Mouse (Mus musculus): ENCODE measurements at regions not wholly inside any gene's neighbourhood (a gene's known extent, or its start where the extent isn't known, plus 50 kb on each side); places are given as distances from the start of the nearest gene placed in this dataset.

- Histone ChIP-seq H3K4me2 (replicated peaks; ENCODE audit: low read depth) (no peak overlapping the region), H3K4me3 (ENCODE audit: low read depth, low read length) (no peak overlapping the region), H3K9me3 (ENCODE audit: control insufficient read depth, low read length) (no peaks in the 10 kb centered on the region), H3K36me3 (ENCODE audit: control insufficient read depth, insufficient read depth, low read length) (no peaks in the 10 kb centered on the region), H3K9ac (ENCODE audit: low read length) (no peak overlapping the region), H3K27me3 (ENCODE audit: control insufficient read depth, insufficient read depth, low read length) (no peaks in the 10 kb centered on the region), H3K27ac (replicated peaks) (no peak overlapping the region), H3K4me1 (replicated peaks; ENCODE audit: control insufficient read depth, insufficient read depth) (no peaks in the 10 kb centered on the region)
- 87% methylated on average over 1 of the region's 1 CpGs for WGBS
- no peak for TF ChIP-seq EP300 (optimal IDR thresholded peaks at IDR 0.05)
- TF ChIP-seq CTCF (IDR thresholded peaks at IDR 0.05; ENCODE audit: low read depth) = no peak
- no peak for ATAC-seq (ENCODE audit: low FRiP score, low TSS enrichment)
- no peak for DNase-seq (ENCODE audit: low spot score)
Observed at GRCm38 (mm10) chr6:148531068-148531467, 86.9 kb upstream of the Tmtc1 start.

- Histone ChIP-seq H3K4me1 (replicated peaks; ENCODE audit: control insufficient read depth, insufficient read depth) (no peaks in the 10 kb centered on the region), H3K4me2 (replicated peaks; ENCODE audit: low read depth) (no peak overlapping the region), H3K27ac (replicated peaks) (no peak overlapping the region), H3K4me3 (ENCODE audit: low read depth, low read length) (no peak overlapping the region), H3K27me3 (ENCODE audit: control insufficient read depth, insufficient read depth, low read length) (no peaks in the 10 kb centered on the region), H3K36me3 (ENCODE audit: control insufficient read depth, insufficient read depth, low read length) (no peaks in the 10 kb centered on the region), H3K9me3 (ENCODE audit: control insufficient read depth, low read length) (no peaks in the 10 kb centered on the region), H3K9ac (ENCODE audit: low read length) (no peak overlapping the region)
- TF ChIP-seq CTCF (IDR thresholded peaks at IDR 0.05; ENCODE audit: low read depth) = no peak
- TF ChIP-seq EP300 (optimal IDR thresholded peaks at IDR 0.05) = no peak
- no peak for ATAC-seq (ENCODE audit: low FRiP score, low TSS enrichment)
- no peak for DNase-seq (ENCODE audit: low spot score)
- WGBS = 85% methylated on average over 2 of the region's 2 CpGs
Observed at GRCm38 (mm10) chr6:148528611-148529010, 84.4 kb upstream of the Tmtc1 start.

DNA sequence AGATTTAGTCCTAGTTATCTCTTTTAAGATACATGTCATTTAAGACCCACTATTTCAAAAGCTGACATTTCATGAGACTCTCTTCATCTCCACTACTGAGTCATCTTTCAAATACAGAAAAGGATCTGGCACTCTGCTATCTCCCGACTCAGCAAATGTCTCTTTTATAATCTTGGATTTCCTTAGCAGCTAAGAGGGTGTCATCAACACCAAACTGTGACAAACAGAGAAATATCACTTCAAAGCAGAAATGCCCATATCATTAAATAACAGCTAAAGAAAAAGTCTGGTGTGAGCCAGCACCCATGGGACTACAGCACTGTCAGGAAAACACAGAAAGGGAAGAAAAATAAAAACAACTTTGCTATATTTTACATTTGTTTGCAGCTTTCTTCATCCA lies 78.7 kb upstream of the Tmtc1 start:
- Histone ChIP-seq H3K9ac (ENCODE audit: low read length) (no peak overlapping the region), H3K4me3 (ENCODE audit: low read depth, low read length) (no peak overlapping the region), H3K36me3 (ENCODE audit: control insufficient read depth, insufficient read depth, low read length) (no peaks in the 10 kb centered on the region), H3K4me2 (replicated peaks; ENCODE audit: low read depth) (no peak overlapping the region), H3K4me1 (replicated peaks; ENCODE audit: control insufficient read depth, insufficient read depth) (no peaks in the 10 kb centered on the region), H3K27ac (replicated peaks) (no peak overlapping the region), H3K9me3 (ENCODE audit: control insufficient read depth, low read length) (no peaks in the 10 kb centered on the region), H3K27me3 (ENCODE audit: control insufficient read depth, insufficient read depth, low read length) (no peaks in the 10 kb centered on the region)
- ATAC-seq (ENCODE audit: low FRiP score, low TSS enrichment) = no peak
- WGBS = 47% methylated on average over 1 of the region's 1 CpGs
- TF ChIP-seq CTCF (IDR thresholded peaks at IDR 0.05; ENCODE audit: low read depth) (no peak), EP300 (optimal IDR thresholded peaks at IDR 0.05) (no peak)
- DNase-seq (ENCODE audit: low spot score) = no peak

DNA sequence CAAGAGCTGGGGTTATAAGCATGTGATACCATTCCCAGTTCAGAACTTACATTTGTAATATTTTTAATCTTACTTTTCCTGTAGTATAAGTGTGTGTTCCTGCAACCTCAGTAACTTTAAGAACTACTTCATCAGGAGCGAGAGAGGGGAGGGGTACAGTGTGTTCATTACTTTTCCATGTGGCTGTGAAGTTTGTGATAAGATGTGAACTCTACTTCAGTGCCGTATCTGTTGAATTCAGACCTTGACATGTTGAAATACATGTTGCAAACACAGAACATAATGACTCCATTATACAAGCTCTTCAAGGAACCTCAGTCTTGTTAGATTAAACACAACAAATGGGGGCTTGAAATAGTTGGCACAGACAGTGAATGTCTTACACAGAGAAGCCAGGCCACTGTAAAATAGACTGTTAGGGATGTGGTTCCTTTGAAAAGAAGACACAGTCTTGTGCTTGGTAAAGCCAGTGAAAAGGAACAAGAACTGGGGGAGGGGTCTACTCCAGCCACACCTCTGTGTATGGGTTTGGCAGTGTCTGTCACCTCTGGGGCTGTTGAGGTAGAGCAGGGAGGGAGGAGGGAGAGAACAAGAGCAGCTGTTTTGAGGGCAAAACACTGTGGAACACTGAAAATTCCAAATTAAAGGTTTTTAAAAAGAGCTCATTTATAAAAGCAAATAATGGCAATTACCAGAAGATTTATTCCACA lies 73.5 kb upstream of the Tmtc1 start:
- Histone ChIP-seq H3K4me3 (ENCODE audit: low read depth, low read length) (no peak overlapping the region), H3K9me3 (ENCODE audit: control insufficient read depth, low read length) (no peaks in the 10 kb centered on the region), H3K4me2 (replicated peaks; ENCODE audit: low read depth) (no peak overlapping the region), H3K27ac (replicated peaks) (no peak overlapping the region), H3K27me3 (ENCODE audit: control insufficient read depth, insufficient read depth, low read length) (no peaks in the 10 kb centered on the region), H3K36me3 (ENCODE audit: control insufficient read depth, insufficient read depth, low read length) (no peaks in the 10 kb centered on the region), H3K9ac (ENCODE audit: low read length) (no peak overlapping the region), H3K4me1 (replicated peaks; ENCODE audit: control insufficient read depth, insufficient read depth) (no peaks in the 10 kb centered on the region)
- TF ChIP-seq EP300 (optimal IDR thresholded peaks at IDR 0.05) (no peak), CTCF (IDR thresholded peaks at IDR 0.05; ENCODE audit: low read depth) (no peak)
- WGBS = 55% methylated on average over 2 of the region's 2 CpGs
- no peak for DNase-seq (ENCODE audit: low spot score)
- no peak for ATAC-seq (ENCODE audit: low FRiP score, low TSS enrichment)

DNA sequence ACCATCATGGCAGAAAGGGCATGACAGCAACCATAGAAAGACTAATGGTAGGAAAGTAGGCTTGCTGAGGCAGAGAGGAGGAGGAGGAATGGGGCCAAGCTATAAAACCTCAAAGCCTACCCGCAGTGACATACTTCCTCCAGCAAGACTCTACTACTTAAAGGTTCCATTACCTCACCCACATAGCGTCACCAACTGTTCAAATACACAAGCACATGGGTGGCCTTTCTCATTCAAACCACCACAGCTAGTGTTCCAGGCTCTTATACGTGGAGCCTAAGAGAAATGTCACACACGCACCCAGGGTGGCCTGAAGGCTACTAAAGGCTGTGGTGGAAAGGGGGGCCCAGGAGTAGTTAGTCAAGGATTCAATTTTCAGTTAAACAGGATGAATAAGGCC lies 72.5 kb upstream of the Tmtc1 start:
- TF ChIP-seq CTCF (IDR thresholded peaks at IDR 0.05; ENCODE audit: low read depth) = no peak
- no peak for TF ChIP-seq EP300 (optimal IDR thresholded peaks at IDR 0.05)
- H3K27me3 ChIP-seq (ENCODE audit: control insufficient read depth, insufficient read depth, low read length) = no peaks in the 10 kb centered on the region
- H3K4me1 ChIP-seq (replicated peaks; ENCODE audit: control insufficient read depth, insufficient read depth) = no peaks in the 10 kb centered on the region
- H3K4me3 ChIP-seq (ENCODE audit: low read depth, low read length) = no peak overlapping the region
- no peaks in the 10 kb centered on the region for H3K9me3 ChIP-seq (ENCODE audit: control insufficient read depth, low read length)
- no peak overlapping the region for H3K9ac ChIP-seq (ENCODE audit: low read length)
- ATAC-seq (ENCODE audit: low FRiP score, low TSS enrichment) = no peak
- H3K4me2 ChIP-seq (replicated peaks; ENCODE audit: low read depth) = no peak overlapping the region
- H3K36me3 ChIP-seq (ENCODE audit: control insufficient read depth, insufficient read depth, low read length) = no peaks in the 10 kb centered on the region
- no peak overlapping the region for H3K27ac ChIP-seq (replicated peaks)
- WGBS = 75% methylated on average over 4 of the region's 4 CpGs
- no peak for DNase-seq (ENCODE audit: low spot score)

GRCm38 (mm10) chr6:148515105-148515504 lies 70.9 kb upstream of the Tmtc1 start:
- Histone ChIP-seq H3K27me3 (ENCODE audit: control insufficient read depth, insufficient read depth, low read length) (no peaks in the 10 kb centered on the region), H3K9me3 (ENCODE audit: control insufficient read depth, low read length) (no peaks in the 10 kb centered on the region), H3K4me1 (replicated peaks; ENCODE audit: control insufficient read depth, insufficient read depth) (no peaks in the 10 kb centered on the region), H3K4me2 (replicated peaks; ENCODE audit: low read depth) (no peak overlapping the region), H3K9ac (ENCODE audit: low read length) (no peak overlapping the region), H3K36me3 (ENCODE audit: control insufficient read depth, insufficient read depth, low read length) (no peaks in the 10 kb centered on the region), H3K4me3 (ENCODE audit: low read depth, low read length) (no peak overlapping the region), H3K27ac (replicated peaks) (no peak overlapping the region)
- DNase-seq (ENCODE audit: low spot score) = no peak
- ATAC-seq (ENCODE audit: low FRiP score, low TSS enrichment) = no peak
- TF ChIP-seq EP300 (optimal IDR thresholded peaks at IDR 0.05) (no peak), CTCF (IDR thresholded peaks at IDR 0.05; ENCODE audit: low read depth) (no peak)
- 87% methylated on average over 6 of the region's 6 CpGs for WGBS

Measured in stomach, postnatal 0 days (tissue).